Mouse (Mus musculus): ENCODE data around the gene Cd2.

The Cd2 gene

GRCm38 (mm10) chr3:101285021-101285615 lies 2.6 kb downstream of the Cd2 start:
- DNase-seq (ENCODE audit: low read depth, low spot score) = no peak
- H3K27me3 ChIP-seq (ENCODE audit: control insufficient read depth, insufficient read depth, low read length, poor library complexity, severe bottlenecking) = no peaks in the 10 kb centered on the region
- peaks cover 16% of the 10 kb centered on the region for H3K36me3 ChIP-seq (ENCODE audit: control insufficient read depth, insufficient read depth, low read length, poor library complexity, severe bottlenecking)

- no peak for DNase-seq (ENCODE audit: low read depth, low spot score)
- Histone ChIP-seq H3K36me3 (ENCODE audit: control insufficient read depth, insufficient read depth, low read length, poor library complexity, severe bottlenecking) (peaks cover 20% of the 10 kb centered on the region), H3K27me3 (ENCODE audit: control insufficient read depth, insufficient read depth, low read length, poor library complexity, severe bottlenecking) (no peaks in the 10 kb centered on the region)
Measured at GRCm38 (mm10) chr3:101283869-101284706, 3.7 kb downstream of the Cd2 start.

GRCm38 (mm10) chr3:101283441-101283840 lies 4.3 kb downstream of the Cd2 start:
- Histone ChIP-seq H3K36me3 (ENCODE audit: control insufficient read depth, insufficient read depth, low read length, poor library complexity, severe bottlenecking) (peaks cover 25% of the 10 kb centered on the region), H3K27me3 (ENCODE audit: control insufficient read depth, insufficient read depth, low read length, poor library complexity, severe bottlenecking) (no peaks in the 10 kb centered on the region)
- peak; percentile 41 for DNase-seq (ENCODE audit: low read depth, low spot score)

GRCm38 (mm10) chr3:101282556-101283180 lies 5.1 kb downstream of the Cd2 start:
- DNase-seq (ENCODE audit: low read depth, low spot score) = no peak
- H3K36me3 ChIP-seq (ENCODE audit: control insufficient read depth, insufficient read depth, low read length, poor library complexity, severe bottlenecking) = peaks cover 28% of the 10 kb centered on the region
- H3K27me3 ChIP-seq (ENCODE audit: control insufficient read depth, insufficient read depth, low read length, poor library complexity, severe bottlenecking) = no peaks in the 10 kb centered on the region

- DNase-seq (ENCODE audit: low read depth, low spot score) = no peak
- Histone ChIP-seq H3K36me3 (ENCODE audit: control insufficient read depth, insufficient read depth, low read length, poor library complexity, severe bottlenecking) (peaks cover 28% of the 10 kb centered on the region), H3K27me3 (ENCODE audit: control insufficient read depth, insufficient read depth, low read length, poor library complexity, severe bottlenecking) (no peaks in the 10 kb centered on the region)
Measured at GRCm38 (mm10) chr3:101281841-101282240, 5.9 kb downstream of the Cd2 start.

GRCm38 (mm10) chr3:101280348-101281311 lies 7.1 kb downstream of the Cd2 start:
- no peak for DNase-seq (ENCODE audit: low read depth, low spot score)
- Histone ChIP-seq H3K27me3 (ENCODE audit: control insufficient read depth, insufficient read depth, low read length, poor library complexity, severe bottlenecking) (no peaks in the 10 kb centered on the region), H3K36me3 (ENCODE audit: control insufficient read depth, insufficient read depth, low read length, poor library complexity, severe bottlenecking) (peaks cover 32% of the 10 kb centered on the region)

- H3K27me3 ChIP-seq (ENCODE audit: control insufficient read depth, insufficient read depth, low read length, poor library complexity, severe bottlenecking) = no peaks in the 10 kb centered on the region
- no peak for DNase-seq (ENCODE audit: low read depth, low spot score)
Measured at GRCm38 (mm10) chr3:101279561-101279960, 8.2 kb downstream of the Cd2 start.

GRCm38 (mm10) chr3:101278396-101278795 lies 9.3 kb downstream of the Cd2 start:
- peaks cover 29% of the 10 kb centered on the region for H3K36me3 ChIP-seq (ENCODE audit: control insufficient read depth, insufficient read depth, low read length, poor library complexity, severe bottlenecking)
- no peaks in the 10 kb centered on the region for H3K27me3 ChIP-seq (ENCODE audit: control insufficient read depth, insufficient read depth, low read length, poor library complexity, severe bottlenecking)
- DNase-seq (ENCODE audit: low read depth, low spot score) = no peak

More at GRCm38 (mm10) chr3:101279561-101279960, 8.2 kb downstream of the Cd2 start:
- H3K36me3 ChIP-seq (ENCODE audit: control insufficient read depth, insufficient read depth, low read length, poor library complexity, severe bottlenecking) = peaks cover 34% of the 10 kb centered on the region

- DNase-seq (ENCODE audit: low read depth, low spot score) = no peak
- no peaks in the 10 kb centered on the region for H3K27me3 ChIP-seq (ENCODE audit: control insufficient read depth, insufficient read depth, low read length, poor library complexity, severe bottlenecking)
Measured at GRCm38 (mm10) chr3:101277830-101278229, 9.9 kb downstream of the Cd2 start.

GRCm38 (mm10) chr3:101276501-101277320 lies 11.0 kb downstream of the Cd2 start:
- Histone ChIP-seq H3K36me3 (ENCODE audit: control insufficient read depth, insufficient read depth, low read length, poor library complexity, severe bottlenecking) (peaks cover 25% of the 10 kb centered on the region), H3K27me3 (ENCODE audit: control insufficient read depth, insufficient read depth, low read length, poor library complexity, severe bottlenecking) (no peaks in the 10 kb centered on the region)
- peak; percentile 41 for DNase-seq (ENCODE audit: low read depth, low spot score)

More at GRCm38 (mm10) chr3:101277830-101278229, 9.9 kb downstream of the Cd2 start:
- peaks cover 31% of the 10 kb centered on the region for H3K36me3 ChIP-seq (ENCODE audit: control insufficient read depth, insufficient read depth, low read length, poor library complexity, severe bottlenecking)

GRCm38 (mm10) chr3:101275636-101276300 lies 12.0 kb downstream of the Cd2 start:
- no peak for DNase-seq (ENCODE audit: low read depth, low spot score)
- Histone ChIP-seq H3K27me3 (ENCODE audit: control insufficient read depth, insufficient read depth, low read length, poor library complexity, severe bottlenecking) (no peaks in the 10 kb centered on the region), H3K36me3 (ENCODE audit: control insufficient read depth, insufficient read depth, low read length, poor library complexity, severe bottlenecking) (peaks cover 25% of the 10 kb centered on the region)

GRCm38 (mm10) chr3:101274794-101275193 lies 12.9 kb downstream of the Cd2 start:
- peak; percentile 77 for DNase-seq (ENCODE audit: low read depth, low spot score)
- Histone ChIP-seq H3K36me3 (ENCODE audit: control insufficient read depth, insufficient read depth, low read length, poor library complexity, severe bottlenecking) (peaks cover 23% of the 10 kb centered on the region), H3K27me3 (ENCODE audit: control insufficient read depth, insufficient read depth, low read length, poor library complexity, severe bottlenecking) (no peaks in the 10 kb centered on the region)

GRCm38 (mm10) chr3:101274041-101274770 lies 13.5 kb downstream of the Cd2 start:
- no peak for DNase-seq (ENCODE audit: low read depth, low spot score)
- Histone ChIP-seq H3K27me3 (ENCODE audit: control insufficient read depth, insufficient read depth, low read length, poor library complexity, severe bottlenecking) (no peaks in the 10 kb centered on the region), H3K36me3 (ENCODE audit: control insufficient read depth, insufficient read depth, low read length, poor library complexity, severe bottlenecking) (peaks cover 20% of the 10 kb centered on the region)

Data from splenic B cell, adult 2 months (primary cell).